Mouse (Mus musculus) left cerebral cortex, postnatal 4 days (tissue): ENCODE results near the gene F2rl1. TPM values are rescaled to one million over a fixed set of nuclear protein-coding genes. Genes with fewer than 3 reads are reported as not detected.

Experiments
- DNase-seq: peaks from one replicate; pipeline ENCODE4 v3.0.0-alpha.2; 2022
- intact Hi-C: fragments of 180-260 bp; cut with DNase I; formaldehyde crosslinking; loops from one replicate; pipeline ENCODE4 v1.15.1; 2025
- total RNA-seq, 2 experiments: library from RNA; stranded (reverse); gene quantifications; 2 replicates each; pipeline ENCODE4 v1.2.3; 2021

F2rl1 gene
- under 1 TPM; 0.14 to 0.24 TPM for total RNA-seq

DNA sequence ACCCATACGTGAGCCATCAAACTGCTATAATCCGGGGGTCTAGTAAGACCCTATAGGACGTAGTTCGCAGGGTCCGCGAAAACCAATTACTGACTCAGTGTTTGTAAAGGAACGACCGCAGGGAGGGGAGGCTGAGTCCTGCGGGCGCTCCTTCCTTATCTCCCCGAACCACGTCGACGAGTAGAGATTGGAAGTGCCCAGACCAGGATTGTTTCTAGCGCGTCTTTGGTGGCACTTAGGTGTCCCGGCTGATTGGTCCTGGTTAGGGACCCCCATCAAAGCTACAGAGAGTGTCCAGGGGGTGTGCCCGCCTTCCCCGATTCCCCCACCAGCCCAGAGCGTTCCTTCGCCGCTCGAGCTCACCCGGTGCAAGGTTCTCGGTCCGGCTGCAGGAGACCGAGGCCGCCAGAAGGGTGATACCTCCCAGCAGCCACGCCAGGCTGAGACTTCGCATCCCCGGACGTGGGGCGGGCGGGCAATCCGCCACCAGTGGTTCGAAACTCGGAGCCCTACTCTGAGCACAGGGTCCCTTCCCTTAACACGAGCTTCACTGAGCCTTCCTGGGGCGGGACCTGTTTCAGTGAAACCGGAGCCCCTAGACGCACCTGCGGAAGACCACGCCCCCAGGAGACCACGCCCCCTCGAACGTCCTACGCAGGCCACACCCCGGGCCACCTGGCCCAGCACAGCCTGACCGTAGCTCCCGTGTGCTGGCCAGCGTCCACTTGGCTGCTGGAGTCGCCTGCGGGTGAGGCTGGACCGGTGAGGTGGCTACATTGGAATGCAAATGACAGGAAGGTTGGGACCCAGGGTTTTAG, at the start of gene F2rl1:
Gene F2rl1 (minus strand): TSS at position 554 of the 818 bp plus-strand sequence.
- DNase-seq = no peak
- intact Hi-C loops = no loop called here

DNA sequence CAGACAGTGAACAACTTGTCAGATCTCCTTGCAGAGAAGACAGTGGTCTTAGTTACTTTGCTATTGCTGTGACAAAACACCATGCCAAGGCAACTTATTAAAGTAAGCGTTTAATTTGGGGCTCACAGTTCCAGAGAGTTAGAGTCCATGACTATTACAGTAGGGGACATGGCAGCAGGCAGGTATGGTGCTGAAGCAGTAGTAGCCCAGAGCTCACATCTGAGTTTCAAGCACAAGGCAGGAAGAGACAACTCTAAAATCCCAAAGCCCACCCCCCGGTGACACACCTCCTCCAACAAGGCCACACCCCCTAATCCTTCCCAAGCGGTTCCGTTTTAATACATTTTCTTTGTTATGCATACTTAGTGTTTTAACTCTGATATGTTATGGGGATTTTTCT, 45.9 kb upstream of the F2rl1 start:
- DNase-seq = no peak
- intact Hi-C loops = no loop called here

DNA sequence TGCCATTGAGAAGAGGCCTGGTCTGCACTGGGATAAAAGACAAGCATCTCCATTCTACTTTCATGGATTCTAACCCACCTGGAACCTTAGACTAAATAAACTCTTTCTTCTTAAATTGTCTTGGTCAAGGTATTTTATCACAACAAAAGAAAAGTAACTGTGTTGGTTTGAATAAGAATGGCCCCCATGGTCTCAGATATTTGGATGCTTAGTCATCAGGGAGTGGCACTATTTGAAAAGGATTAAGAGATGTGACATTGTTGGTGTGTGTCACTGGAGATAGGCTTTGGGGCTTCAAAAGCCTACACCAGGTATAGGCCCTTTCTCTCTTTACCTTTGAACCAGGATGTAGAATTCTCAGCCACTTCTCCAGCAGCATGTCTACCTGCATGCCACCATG, 44.3 kb upstream of the F2rl1 start:
- intact Hi-C loops = loop anchor here (10.0 kb wide), 1 partner anchor 95 kb away; no protein-coding TSS in a partner anchor
- no peak for DNase-seq

DNA sequence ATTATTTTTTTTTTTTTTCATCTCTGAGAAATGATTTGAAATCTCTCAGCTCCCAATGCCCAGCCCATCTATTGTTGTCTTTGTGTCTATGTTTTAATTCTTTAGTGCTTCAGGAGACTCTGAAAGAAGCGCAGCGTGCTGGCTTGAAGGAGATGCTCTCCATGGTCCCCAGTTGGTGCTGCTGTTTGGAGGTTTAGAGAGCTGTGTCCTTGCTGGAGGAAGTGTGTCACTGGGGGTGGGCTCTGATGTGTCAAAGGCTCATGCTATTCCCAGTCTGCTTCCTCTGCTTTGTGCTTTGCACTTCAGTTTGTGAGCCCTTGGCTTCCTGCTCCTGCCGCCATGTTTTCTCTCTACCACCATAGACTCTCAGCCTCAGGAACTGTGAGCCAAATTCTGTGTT, 43.3 kb upstream of the F2rl1 start:
- intact Hi-C loops = loop anchor here (10.0 kb wide), 1 partner anchor 96 kb away; no protein-coding TSS in a partner anchor
- DNase-seq = no peak

DNA sequence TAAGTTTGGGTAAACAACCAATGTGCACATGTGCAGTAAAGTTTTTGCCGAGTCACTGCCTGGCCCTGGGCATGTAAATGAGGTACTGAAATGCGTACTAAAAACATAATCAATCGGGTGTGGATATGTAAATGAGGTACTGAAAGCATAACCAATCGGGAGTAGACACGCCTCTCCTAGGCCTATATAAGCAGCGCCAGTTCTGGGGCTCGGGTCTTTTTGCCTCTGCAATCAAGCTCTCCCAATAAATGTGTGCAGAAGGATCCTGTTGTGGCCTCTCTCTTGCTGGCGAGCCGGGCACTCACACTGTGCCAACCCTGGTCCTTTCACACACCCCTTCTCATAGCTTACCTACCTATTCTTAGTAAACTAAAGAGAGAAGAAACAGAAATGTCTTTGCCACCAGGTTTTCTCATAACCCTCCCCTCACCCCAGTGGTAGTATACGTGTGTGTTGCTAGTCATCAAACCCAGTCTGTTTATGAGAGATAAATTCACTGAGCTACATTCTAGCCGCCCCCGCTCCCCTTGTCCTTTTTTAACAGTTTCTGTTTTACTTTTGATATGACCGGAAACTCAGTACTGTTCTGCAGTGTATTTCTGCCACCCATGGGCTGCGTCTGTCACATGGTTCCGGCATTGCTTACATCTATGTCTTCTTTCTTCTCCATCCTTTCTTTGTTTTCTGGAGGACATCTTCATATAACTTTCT, 42.0 kb upstream of the F2rl1 start:
- no peak for DNase-seq
- intact Hi-C loops = loop anchor here (10.0 kb wide), 1 partner anchor 98 kb away; no protein-coding TSS in a partner anchor

DNA sequence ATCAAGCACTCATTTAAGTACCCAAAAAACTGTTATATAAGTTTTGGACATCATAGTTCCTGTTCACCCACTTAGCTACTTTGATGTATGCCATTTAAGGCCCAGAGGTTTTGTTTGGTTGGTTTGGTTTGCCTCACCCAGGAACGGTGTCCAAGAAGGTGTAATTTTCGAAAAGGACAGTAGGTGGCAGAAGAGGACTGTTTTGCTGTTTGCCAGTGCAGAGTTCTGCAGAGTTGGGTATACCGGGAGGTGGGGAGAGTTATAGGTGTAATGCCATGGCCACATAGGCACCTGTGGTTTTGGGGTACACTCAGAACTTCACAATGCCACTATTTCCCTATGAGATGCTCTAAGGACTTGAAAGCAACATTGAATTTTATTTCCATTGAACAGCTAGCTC, 38.7 kb upstream of the F2rl1 start:
- DNase-seq = peak; percentile 55
- intact Hi-C loops = loop anchor here (5.0 to 10.0 kb wide), 2 partner anchors 101 to 159 kb away; no protein-coding TSS in a partner anchor

DNA sequence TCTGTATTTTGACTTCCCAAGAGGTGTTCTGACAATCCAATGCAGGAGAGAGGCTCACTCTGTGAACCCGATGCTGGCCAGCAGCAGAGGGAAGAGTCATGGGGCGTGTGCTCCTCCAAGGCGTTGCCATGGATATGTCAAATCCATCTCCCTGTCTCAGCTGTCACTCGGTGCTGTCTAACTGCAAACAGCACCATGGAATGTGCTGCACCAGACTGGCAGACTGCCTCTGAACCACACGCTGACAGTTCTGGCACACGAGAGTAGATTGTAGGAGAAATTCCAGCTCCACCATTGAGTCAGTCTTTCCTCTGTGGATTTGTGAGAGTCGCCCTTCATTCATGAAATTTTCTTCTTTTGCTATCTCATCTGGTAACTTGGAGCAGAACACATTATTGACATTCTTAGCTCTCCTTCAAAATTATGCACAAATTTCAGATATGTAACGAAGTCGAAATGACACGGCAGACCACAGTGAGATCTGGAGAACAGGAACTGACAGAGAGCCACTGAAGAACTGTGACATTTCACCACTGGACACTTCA, 38.1 kb upstream of the F2rl1 start:
- no peak for DNase-seq
- intact Hi-C loops = loop anchor here (5.0 to 10.0 kb wide), 2 partner anchors 102 to 159 kb away; no protein-coding TSS in a partner anchor

DNA sequence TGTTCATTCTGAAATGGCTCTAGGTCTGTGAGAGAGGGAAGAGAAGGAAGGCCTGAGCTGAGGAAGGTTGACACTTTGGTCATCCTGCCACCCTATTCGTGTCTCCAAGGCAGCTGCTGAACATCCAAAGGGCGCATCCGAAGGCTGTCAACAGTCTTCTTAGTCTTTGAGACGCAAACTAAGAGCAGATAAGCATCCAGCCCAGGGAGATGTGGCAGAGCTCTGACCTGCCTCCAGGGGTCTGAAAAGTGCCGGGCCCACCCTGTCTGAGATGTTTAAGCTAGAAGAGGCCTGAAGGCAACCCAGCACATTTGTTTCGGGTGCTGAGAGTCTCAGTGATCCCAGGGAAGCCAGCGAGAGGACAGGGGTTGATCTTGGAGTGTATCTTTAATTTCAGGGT, 32.3 kb upstream of the F2rl1 start:
- intact Hi-C loops = no loop called here

DNA sequence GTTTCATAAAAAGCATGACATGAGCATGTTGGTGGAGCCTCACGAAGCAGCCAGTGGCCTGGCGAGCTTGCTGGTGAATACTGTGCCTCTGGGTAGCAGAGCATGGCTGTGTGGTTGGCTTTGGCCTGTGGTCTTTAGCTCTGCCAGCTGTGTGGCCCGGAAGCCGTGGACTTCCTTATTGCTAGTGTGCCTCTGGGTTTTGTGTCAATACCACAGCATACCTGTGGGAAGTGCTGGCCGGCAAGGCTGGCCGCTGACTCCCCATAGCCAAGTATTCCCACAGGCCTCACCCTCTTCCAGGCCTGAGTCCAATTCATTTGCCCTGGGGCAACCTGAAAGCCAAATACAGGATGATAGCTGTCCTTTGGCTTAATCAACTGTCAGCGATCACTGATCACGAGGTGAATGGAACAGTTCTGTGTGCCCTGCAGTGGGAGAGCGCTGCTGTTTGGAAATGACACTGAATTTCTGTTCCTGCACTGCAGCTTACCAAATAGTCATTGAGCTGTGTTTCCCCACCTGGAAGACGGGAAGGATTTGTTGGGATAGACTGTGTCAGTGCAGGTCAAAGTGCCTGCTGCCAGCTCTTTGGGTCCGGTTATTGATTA, 29.0 kb upstream of the F2rl1 start:
- no peak for DNase-seq
- intact Hi-C loops = no loop called here

More for the DNA sequence above, 32.3 kb upstream of the F2rl1 start:
- no peak for DNase-seq

DNA sequence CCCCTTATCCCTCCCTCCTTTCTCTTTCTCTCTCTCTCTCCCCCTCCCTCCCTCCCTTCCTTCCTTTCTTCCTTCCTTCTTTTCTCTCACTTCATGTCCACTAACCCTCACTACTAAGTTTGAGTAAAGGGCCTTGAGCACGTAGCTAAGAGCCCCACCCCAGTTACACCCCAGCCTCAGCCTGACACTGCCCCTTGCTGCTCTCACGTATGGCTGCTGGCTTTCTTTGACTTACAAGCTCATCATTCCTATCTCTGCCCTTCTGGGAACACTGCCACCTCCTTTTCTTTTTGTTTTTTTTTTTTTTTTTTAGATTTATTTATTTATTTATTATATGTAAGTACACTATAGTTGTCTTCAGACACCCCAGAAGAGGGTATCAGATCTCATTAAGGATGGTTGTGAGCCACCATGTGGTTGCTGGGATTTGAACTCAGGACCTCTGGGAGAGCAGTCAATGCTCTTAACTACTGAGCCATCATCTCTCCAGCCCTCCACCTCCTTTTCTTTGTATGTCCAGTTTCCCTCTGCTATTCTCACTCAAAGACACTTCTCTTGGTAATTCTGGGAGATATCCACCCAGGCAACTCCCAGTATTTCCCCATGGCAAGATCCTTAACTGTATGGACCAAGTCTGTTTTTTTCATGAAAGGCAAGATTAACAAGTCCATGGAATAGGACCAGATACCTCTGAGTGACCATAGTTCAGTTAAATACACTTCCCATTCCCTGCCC, 25.8 kb upstream of the F2rl1 start:
- no peak for DNase-seq
- intact Hi-C loops = no loop called here

DNA sequence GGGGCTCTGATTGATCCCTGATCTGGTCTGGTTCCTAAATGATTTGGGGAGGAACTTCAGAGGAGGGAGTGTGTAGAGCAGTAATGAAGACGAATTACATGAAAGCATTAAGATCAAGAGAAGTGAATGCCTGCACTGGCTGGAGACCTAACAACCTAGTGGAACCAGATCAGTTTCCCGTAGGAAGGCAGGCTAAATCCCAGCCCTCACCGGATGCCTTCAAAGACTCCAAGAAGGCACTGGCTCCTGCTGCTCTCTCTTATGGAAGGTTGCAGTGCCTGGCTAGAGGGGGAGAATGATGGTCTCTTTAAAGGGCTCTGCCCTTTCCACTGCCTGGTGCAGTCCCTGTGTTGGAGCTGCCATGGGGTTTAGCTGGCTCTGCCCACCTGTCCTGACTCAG, 24.4 kb upstream of the F2rl1 start:
- DNase-seq = no peak
- intact Hi-C loops = no loop called here

DNA sequence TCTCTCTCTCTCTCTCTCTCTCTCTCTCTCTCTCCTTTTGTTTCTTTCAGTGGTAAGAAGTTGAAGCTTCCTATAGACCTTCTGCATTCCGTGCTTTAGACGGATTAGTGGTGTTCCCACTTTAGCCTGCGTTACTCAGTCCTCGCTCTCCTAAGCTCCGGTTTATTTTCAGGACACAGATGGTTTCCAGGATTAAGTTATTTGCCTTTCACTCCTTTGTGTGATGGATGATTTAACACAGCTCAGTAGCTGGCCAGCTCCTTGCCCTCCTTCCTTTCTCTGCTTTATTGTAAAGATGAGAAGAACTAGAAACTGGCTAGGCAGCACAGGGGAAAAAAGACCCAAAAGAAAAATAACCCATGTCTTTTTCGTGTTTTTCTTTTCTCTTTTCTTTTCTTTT, 23.8 kb upstream of the F2rl1 start:
- intact Hi-C loops = no loop called here
- DNase-seq = no peak

DNA sequence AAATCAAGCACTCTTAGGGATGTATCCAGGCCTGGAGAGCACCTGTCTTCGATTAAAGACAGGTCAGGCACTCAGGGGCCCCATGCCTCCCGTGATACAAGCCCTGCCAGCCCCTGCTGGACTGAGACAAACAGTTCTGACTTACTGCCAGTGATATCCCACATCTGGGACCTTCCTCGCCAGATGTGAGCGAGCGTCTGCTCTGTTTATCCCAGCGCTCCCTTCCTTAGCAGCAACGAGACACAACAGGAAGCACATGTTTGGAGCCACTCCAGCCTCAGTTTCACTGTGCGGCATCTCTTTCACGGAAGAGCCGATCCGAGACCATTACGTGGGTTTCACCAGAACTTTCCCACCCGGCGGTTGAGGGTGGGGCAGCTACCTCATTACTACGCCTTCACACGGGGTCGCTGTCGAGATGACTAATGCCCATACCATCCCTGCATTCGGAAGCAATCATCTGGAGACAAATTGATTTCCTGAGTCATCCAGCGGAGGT, 23.3 kb upstream of the F2rl1 start:
- intact Hi-C loops = no loop called here
- no peak for DNase-seq

DNA sequence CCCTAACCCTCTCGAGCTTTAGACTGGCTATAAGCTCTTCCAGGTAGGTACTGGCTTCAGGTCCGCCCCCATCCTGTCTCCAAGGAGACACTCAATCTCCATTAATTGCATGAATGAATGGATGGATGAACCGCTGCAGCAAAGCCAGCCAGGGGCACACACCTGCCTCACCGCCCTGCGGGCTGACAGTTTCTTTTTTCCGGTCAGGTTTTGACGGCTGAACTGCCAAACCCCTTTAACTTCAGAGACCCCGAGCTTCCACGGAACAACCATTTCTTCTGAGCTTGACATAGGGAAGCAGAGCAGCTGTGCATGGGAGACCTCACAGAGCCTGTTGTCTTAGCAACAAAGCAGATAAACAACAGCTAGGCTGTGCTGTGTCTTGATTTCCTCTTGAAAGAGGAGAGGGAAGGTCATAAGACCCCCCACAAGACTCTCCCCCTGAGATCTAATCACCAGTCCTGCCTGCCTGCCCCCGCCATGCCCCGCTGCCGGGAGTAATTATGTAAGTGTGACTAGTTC, 22.1 kb upstream of the F2rl1 start:
- intact Hi-C loops = no loop called here

DNA sequence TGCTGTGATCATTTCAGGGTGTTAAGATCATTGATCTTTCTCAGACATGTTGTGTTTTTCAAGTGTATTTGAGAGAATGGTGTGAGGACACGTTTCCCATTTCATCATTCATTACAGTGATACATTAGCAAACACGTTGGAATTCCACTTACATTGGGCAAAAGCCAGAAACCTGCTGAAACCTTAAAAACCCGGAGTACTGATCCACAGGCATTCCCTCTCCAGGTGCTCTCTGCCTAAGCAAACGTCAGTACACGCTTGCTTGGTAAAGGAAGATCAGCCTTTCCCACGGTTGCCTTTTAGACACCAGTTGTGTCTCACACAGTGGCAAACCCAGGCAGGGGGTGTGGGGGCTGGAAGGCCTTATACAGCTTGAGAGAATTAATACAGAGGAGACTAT, 21.2 kb upstream of the F2rl1 start:
- intact Hi-C loops = no loop called here
- DNase-seq = no peak

More for the DNA sequence above, 22.1 kb upstream of the F2rl1 start:
- no peak for DNase-seq

DNA sequence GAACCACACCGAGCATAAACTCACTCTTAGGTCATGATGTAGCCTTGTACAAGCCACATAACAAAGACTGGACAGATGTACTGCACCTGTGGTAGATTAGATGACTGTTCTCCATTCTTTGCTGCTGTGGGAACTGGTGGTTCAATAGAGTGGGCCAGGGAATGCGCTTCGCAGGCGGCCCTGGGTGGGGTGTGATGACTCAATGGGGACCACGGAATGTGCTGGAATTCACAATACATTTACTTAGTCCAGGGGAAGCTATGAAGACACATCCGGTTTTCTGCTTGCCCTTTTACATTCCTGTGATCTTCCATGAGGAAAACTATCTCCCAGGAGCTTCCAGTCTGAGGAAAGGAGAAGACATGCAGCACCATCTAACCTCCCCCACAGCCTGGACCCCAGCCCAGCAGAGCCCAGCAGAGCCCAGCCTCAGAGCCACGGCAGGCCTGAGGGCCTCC, 20.7 kb upstream of the F2rl1 start:
- no peak for DNase-seq
- intact Hi-C loops = no loop called here

DNA sequence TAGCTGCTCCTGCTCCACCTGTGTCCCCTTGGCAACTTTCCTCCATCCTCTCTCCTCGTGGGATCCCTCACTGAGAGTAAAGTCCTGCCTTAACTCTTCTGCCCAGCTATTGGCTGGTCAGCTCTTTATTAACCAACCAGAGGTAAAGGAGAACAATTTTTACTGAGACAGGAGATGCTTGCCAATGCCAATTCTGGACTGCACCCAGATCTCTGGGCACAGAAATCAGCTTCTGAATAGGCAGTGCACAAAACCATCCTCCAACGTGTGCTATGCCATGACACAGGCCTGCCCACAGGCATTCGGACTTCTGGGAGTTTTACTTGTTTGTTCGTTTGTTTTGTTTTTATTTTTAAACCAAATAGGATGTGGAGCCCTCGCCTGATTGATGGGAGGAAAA, 13.0 kb upstream of the F2rl1 start:
- intact Hi-C loops = no loop called here

DNA sequence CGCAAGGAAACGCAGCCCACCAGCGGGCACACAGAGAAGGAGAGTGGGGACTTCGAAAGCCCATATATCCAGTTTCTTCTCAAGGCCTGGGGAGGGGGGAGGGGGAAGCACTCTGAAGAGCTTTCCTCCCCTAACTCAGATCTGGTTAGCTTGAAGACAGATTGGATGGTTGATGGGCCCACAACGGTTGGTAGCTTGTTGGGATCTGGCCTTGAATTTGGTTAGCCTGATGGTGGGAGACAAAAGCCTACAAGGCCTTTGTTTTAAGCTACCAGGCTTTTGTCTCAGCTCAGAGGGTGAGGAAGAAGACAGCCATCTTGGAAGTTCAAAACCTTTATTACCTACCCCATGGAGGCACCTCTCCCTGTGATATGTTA, 11.1 kb upstream of the F2rl1 start:
- no peak for DNase-seq
- intact Hi-C loops = no loop called here

More for the DNA sequence above, 13.0 kb upstream of the F2rl1 start:
- no peak for DNase-seq

DNA sequence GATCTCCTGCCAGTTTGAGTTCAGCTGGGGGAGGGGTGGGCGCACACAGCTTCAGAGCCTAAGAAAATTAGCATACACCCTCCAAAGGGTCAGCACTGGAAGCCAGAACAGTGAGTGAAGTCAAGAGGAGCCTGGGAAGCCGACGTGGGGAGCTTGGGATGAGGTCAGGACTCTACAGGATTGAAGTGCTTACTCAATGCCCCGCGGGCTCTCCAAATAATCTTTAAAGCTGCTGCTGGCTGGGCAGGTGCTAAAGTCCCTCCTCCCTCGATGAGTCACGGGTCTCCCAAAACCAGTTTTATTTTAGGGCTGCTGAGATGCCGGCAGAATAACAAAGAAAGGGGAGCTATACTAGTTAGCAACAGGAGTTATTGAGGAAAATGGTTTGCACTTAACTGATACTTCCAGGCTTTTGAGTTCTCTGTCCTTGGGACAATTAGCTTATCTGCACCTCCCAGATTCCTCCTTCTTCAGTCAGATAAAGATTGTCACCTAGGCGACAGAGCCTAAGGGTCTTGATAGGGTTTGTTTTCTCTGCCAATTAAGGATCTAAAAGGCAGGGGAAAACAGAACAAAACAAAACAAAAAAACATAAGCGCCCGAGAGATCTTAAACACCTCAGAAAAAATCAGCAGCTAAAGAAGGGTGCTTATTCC, 10.6 kb upstream of the F2rl1 start:
- DNase-seq = no peak
- intact Hi-C loops = no loop called here
